Mouse (Mus musculus): ENCODE results near the gene Col20a1.

DNA sequence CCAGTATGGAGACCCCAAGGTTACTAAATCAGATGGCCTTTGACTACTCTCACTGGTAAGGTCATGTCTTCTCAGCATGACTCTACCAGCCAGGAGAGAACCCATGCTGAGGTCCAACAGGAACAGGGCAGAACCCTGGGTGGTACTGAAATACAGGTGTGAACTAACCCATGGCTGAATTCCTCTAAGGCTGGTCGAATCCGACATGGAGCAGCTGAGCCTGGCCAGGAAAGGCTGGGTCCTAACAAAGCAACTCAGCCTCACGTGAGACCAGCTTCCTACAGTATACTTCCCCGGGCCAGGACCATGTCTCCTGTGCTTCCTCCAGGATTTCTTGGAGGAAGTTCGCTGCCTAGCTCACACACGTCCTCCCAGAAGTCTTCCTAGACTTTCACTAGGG lies 50.2 kb downstream of the Col20a1 start:
- TF ChIP-seq CTCF (IDR thresholded peaks at IDR 0.05; ENCODE audit: low read depth, low read length) (no peak), POLR2A (IDR thresholded peaks at IDR 0.05; ENCODE audit: extremely low read depth, insufficient read depth, low read length) (no peak)

All from liver, adult 2 months (tissue).